Mouse (Mus musculus) hindbrain, embryonic 13.5 days (tissue): ENCODE results near the gene Gm12800. TPM values are rescaled to one million over a fixed set of nuclear protein-coding genes. Genes with fewer than 3 reads are reported as not detected.
"Not testable (repeated sequence)": the region's sequence is repeated elsewhere in the genome, so short reads cannot be mapped to it uniquely, and the experiment has no call there.

Experiments used
- ATAC-seq: fragments of 200-750 bp; cut with Nextera tagmentation; 2 replicates; pipeline ENCODE4 v1.8.0; 2017; ENCODE audit warnings: moderate TSS enrichment; ENCODE audit not compliant: low FRiP score
- H3K27ac ChIP-seq: fragments of 300-500 bp; sonication (generic); 2 replicates; pipeline ENCODE4 v1.5.1; 2015; ENCODE audit warnings: inconsistent platforms, mild to moderate bottlenecking, moderate library complexity
- H3K27me3 ChIP-seq: fragments of 300-500 bp; sonication (generic); 2 replicates; pipeline ENCODE4 v1.6.1; 2015; ENCODE audit warnings: mild to moderate bottlenecking, inconsistent platforms
- H3K36me3 ChIP-seq: fragments of 300-500 bp; sonication (generic); 2 replicates; pipeline ENCODE4 v1.6.1; 2015; ENCODE audit warnings: mild to moderate bottlenecking, inconsistent platforms
- H3K4me1 ChIP-seq: fragments of 300-500 bp; sonication (generic); replicated peaks from 2 replicates; pipeline ENCODE4 v1.6.1; 2015; ENCODE audit warnings: inconsistent platforms
- H3K4me2 ChIP-seq: fragments of 300-500 bp; sonication (generic); 2 replicates; pipeline ENCODE4 v1.6.1; 2015; ENCODE audit warnings: inconsistent platforms, mild to moderate bottlenecking, moderate library complexity
- H3K4me3 ChIP-seq: fragments of 300-500 bp; sonication (generic); 2 replicates; pipeline ENCODE4 v1.5.1; 2015; ENCODE audit warnings: mild to moderate bottlenecking, inconsistent platforms
- H3K9ac ChIP-seq: fragments of 300-500 bp; sonication (generic); 2 replicates; pipeline ENCODE4 v1.6.1; 2015; ENCODE audit warnings: mild to moderate bottlenecking, inconsistent platforms
- H3K9me3 ChIP-seq: fragments of 300-500 bp; sonication (generic); 2 replicates; pipeline ENCODE4 v1.6.1; 2016; ENCODE audit warnings: inconsistent platforms
- WGBS: fragments of 180-500 bp; shearing (Covaris S2); methylation state at CpG from one replicate; pipeline ENCODE4 v1.1.7; 2015; 5-methylcytosine and 5-hydroxymethylcytosine counted together
- polyA plus RNA-seq: library from polyadenylated mRNA; unstranded; fragments of >200 nt; fragmentation: Nextera tagmentation; extraction: Ambion mirVana; gene quantifications from 2 replicates; pipeline ENCODE4 v1.2.1, GENCODE M21; 2015

Gm12800 gene
- not detected in 2 replicates for polyA plus RNA-seq

DNA sequence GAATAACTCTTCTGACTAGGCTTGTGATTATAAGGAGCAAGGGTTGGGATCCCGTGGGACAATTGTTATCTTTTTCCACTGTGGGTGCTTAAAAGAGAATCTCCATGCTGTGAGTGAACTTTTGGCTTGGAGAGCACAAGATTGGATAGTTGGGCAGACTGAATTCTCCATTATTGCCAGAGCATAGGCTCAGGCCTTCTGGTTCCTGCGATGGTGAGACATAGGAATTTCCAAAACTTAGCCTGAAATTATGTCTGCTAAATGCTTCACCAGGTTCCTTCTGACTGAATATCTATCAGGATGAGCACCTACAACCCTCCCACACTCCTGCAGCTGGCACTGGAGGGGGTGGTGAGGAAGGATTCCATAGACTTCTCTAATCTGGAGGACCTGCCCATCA lies at the start of gene Gm12800:
Gene Gm12800, plus strand, starts transcription at position 301 of the 400 bp plus-strand sequence.
- H3K27me3 ChIP-seq, H3K27ac ChIP-seq, H3K9ac ChIP-seq, H3K4me1 ChIP-seq, H3K36me3 ChIP-seq, H3K4me3 ChIP-seq, H3K9me3 ChIP-seq, ATAC-seq, H3K4me2 ChIP-seq: not testable (repeated sequence)
- WGBS: 86% methylated on average over 2 of the region's 2 CpGs

GRCm38 (mm10) chr4:101860873-101861272 lies 48.0 kb upstream of the Gm12800 start:
- WGBS: 47% methylated on average over 6 of the region's 6 CpGs
- Histone ChIP-seq H3K9me3 (no peaks in the 10 kb centered on the region), H3K4me3 (no peak overlapping the region), H3K4me2 (no peak overlapping the region), H3K4me1 (no peaks in the 10 kb centered on the region), H3K36me3 (no peaks in the 10 kb centered on the region), H3K27ac (no peak overlapping the region), H3K9ac (no peak overlapping the region), H3K27me3 (no peaks in the 10 kb centered on the region)
- ATAC-seq: no peak

- 89% methylated on average over 6 of the region's 6 CpGs for WGBS
- no peak for ATAC-seq
Measured at GRCm38 (mm10) chr4:101862289-101862688, 46.6 kb upstream of the Gm12800 start.

GRCm38 (mm10) chr4:101872031-101872430 lies 36.9 kb upstream of the Gm12800 start:
- ATAC-seq, H3K4me3 ChIP-seq: not testable (repeated sequence)

More at GRCm38 (mm10) chr4:101862289-101862688, 46.6 kb upstream of the Gm12800 start:
- H3K4me3 ChIP-seq: no peak overlapping the region
- H3K9ac ChIP-seq: no peak overlapping the region
- H3K36me3 ChIP-seq: no peaks in the 10 kb centered on the region
- no peak overlapping the region for H3K4me2 ChIP-seq
- no peaks in the 10 kb centered on the region for H3K27me3 ChIP-seq
- no peaks in the 10 kb centered on the region for H3K9me3 ChIP-seq
- H3K27ac ChIP-seq: no peak overlapping the region
- no peaks in the 10 kb centered on the region for H3K4me1 ChIP-seq

DNA sequence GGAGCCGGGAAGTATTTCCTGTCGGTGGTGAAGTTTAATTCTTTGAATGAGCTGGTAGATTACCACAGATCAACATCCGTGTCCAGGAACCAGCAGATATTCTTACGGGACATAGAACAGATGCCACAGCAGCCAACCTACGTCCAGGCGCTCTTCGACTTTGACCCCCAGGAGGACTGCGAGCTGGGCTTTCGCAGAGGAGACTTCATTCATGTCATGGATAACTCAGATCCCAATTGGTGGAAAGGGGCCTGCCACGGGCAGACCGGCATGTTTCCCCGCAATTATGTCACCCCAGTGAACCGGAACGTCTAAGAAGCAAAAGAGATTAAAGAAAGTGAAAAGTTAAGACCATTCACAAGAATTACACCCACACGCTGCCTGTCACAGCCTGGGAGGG lies 33.2 kb upstream of the Gm12800 start:
- not testable (repeated sequence) for H3K9ac ChIP-seq, ATAC-seq, H3K27me3 ChIP-seq, H3K36me3 ChIP-seq, H3K9me3 ChIP-seq, H3K4me3 ChIP-seq, H3K4me1 ChIP-seq, H3K27ac ChIP-seq, H3K4me2 ChIP-seq
- 91% methylated on average over 15 of the region's 15 CpGs for WGBS

More at GRCm38 (mm10) chr4:101872031-101872430, 36.9 kb upstream of the Gm12800 start:
- not testable (repeated sequence) for H3K36me3 ChIP-seq, H3K9me3 ChIP-seq, H3K27ac ChIP-seq, H3K9ac ChIP-seq, H3K4me1 ChIP-seq, H3K27me3 ChIP-seq, H3K4me2 ChIP-seq
- 55% methylated on average over 2 of the region's 2 CpGs for WGBS

GRCm38 (mm10) chr4:101883641-101884040 lies 25.3 kb upstream of the Gm12800 start:
- ATAC-seq: no peak
- H3K4me2 ChIP-seq: no peak overlapping the region
- H3K9ac ChIP-seq: no peak overlapping the region
- no peaks in the 10 kb centered on the region for H3K36me3 ChIP-seq
- H3K4me1 ChIP-seq: no peaks in the 10 kb centered on the region
- H3K27me3 ChIP-seq: no peaks in the 10 kb centered on the region
- no peak overlapping the region for H3K27ac ChIP-seq
- no peak overlapping the region for H3K4me3 ChIP-seq
- H3K9me3 ChIP-seq: no peaks in the 10 kb centered on the region
- 50% methylated on average over 3 of the region's 3 CpGs for WGBS

- no peaks in the 10 kb centered on the region for H3K9me3 ChIP-seq
- H3K4me1 ChIP-seq: no peaks in the 10 kb centered on the region
- H3K27me3 ChIP-seq: no peaks in the 10 kb centered on the region
- H3K4me2 ChIP-seq: no peak overlapping the region
- no peaks in the 10 kb centered on the region for H3K36me3 ChIP-seq
- H3K9ac ChIP-seq: no peak overlapping the region
- ATAC-seq: no peak
- no peak overlapping the region for H3K27ac ChIP-seq
- no peak overlapping the region for H3K4me3 ChIP-seq
Measured at GRCm38 (mm10) chr4:101889377-101889776, 19.5 kb upstream of the Gm12800 start.

DNA sequence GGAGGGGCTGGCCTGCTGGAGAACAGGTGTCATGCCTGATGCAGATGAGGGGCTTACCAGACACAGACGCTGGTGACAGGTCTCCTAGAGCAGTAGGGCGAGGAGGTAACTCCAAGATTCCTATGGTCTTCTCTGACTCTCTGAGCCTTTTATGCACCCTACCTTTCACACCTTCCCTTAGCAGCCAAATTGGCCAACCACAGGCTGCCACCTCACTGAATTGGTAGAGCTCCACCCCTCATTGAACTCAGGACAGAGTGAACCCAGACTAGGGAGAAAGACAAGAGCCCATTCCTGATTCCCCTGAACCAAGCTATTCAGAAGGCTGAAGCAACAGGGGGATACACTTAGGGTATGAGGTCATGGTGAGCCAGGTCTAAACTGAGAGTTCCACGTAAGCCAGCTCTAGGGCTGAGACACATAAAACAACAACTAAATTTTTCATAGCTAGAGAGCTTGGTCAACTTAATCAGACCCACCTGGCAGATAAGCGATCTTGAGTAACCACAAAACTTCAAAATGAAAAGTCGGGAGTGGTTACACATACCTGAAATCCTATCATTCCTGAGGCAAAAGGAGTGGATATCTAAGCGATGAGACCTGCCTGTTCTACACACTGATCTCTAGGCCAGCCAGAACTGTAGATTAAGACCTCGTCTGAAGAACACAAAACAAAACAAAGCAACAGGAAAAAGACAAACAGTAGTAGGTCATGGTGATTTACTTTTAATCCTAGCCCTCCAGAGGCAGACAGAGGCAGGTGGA lies 15.1 kb upstream of the Gm12800 start, which contains the start of gene C130073F10Rik:
Gene C130073F10Rik, minus strand, starts transcription at position 134 of the 765 bp plus-strand sequence.
- Histone ChIP-seq H3K27ac (no peak within 1 kb of the TSS), H3K9ac (no peak within 1 kb of the TSS), H3K9me3 (no peaks in the 10 kb centered on the region), H3K36me3 (no peaks in the 10 kb centered on the region), H3K4me3 (no peak within 1 kb of the TSS), H3K4me2 (no peak within 1 kb of the TSS), H3K4me1 (no peaks in the 10 kb centered on the region), H3K27me3 (no peaks in the 10 kb centered on the region)
- no peak for ATAC-seq
- WGBS: 92% methylated on average over 7 of the region's 7 CpGs

- H3K4me1 ChIP-seq, ATAC-seq, H3K27me3 ChIP-seq, H3K27ac ChIP-seq, H3K36me3 ChIP-seq, H3K9me3 ChIP-seq, H3K4me2 ChIP-seq, H3K4me3 ChIP-seq, H3K9ac ChIP-seq: not testable (repeated sequence)
- WGBS: 90% methylated on average over 2 of the region's 2 CpGs
Measured at GRCm38 (mm10) chr4:101940107-101940506, 31.2 kb downstream of the Gm12800 start, which contains the start of gene Gm12794. Gene Gm12794, plus strand, starts transcription at chr4:101940407.

Other genes starting within 250 kb of the Gm12800 start
- gene Lepr, start 191.7 kb upstream of the Gm12800 start, polyA plus RNA-seq: 4.2 and 4.4 TPM in 2 replicates
- not detected in 2 replicates for gene B020004J07Rik, start 65.1 kb upstream of the Gm12800 start, polyA plus RNA-seq
- not detected in 2 replicates for gene C130073F10Rik, start 15.3 kb upstream of the Gm12800 start, polyA plus RNA-seq
- not detected in 2 replicates for gene Gm12794, start 31.3 kb downstream of the Gm12800 start, polyA plus RNA-seq
- not detected in 2 replicates for gene Gm12790, start 71.9 kb downstream of the Gm12800 start, polyA plus RNA-seq
- not detected in 2 replicates for gene Gm12789, start 77.5 kb downstream of the Gm12800 start, polyA plus RNA-seq
- gene Pde4b, start 178.4 kb downstream of the Gm12800 start, polyA plus RNA-seq: 26.0 and 27.0 TPM in 2 replicates